Mouse (Mus musculus) embryonic fibroblast, embryonic 13.5 days (primary cell): ENCODE data around the gene Lce3a. TPM values are rescaled to one million over a fixed set of nuclear protein-coding genes. Genes with fewer than 3 reads are reported as not detected.

Experiments
- H3K27ac ChIP-seq: 2 replicates; pipeline ENCODE4 v1.5.1; 2012; ENCODE audit warnings: low read length, control low read depth, inconsistent platforms; ENCODE audit not compliant: insufficient read depth
- H3K4me1 ChIP-seq: 2 replicates; pipeline ENCODE4 v1.6.1; 2011; ENCODE audit warnings: low read length; ENCODE audit not compliant: control insufficient read depth, insufficient read depth
- H3K4me3 ChIP-seq: 2 replicates; pipeline ENCODE4 v1.5.1; 2011; ENCODE audit warnings: mild to moderate bottlenecking, control low read depth, low read length; ENCODE audit not compliant: insufficient read depth
- CTCF ChIP-seq: IDR thresholded peaks from 2 replicates; pipeline ENCODE4 v1.5.1; 2011; ENCODE audit warnings: mild to moderate bottlenecking, control low read depth, low read length, moderate library complexity, borderline replicate concordance; ENCODE audit not compliant: insufficient read depth
- POLR2A ChIP-seq: IDR thresholded peaks from 2 replicates; pipeline ENCODE4 v1.6.1; 2011; ENCODE audit warnings: low read depth, mild to moderate bottlenecking, control low read depth, low read length, moderate library complexity
- polyA plus RNA-seq: library from polyadenylated mRNA; stranded (reverse); fragments of >200 nt; gene quantifications from 2 replicates; pipeline ENCODE4 v1.2.4, GENCODE M21; 2011; ENCODE audit warnings: low read depth; ENCODE audit not compliant: missing spikeins, insufficient read length

Gene Lce3a
- polyA plus RNA-seq, 1 experiment, result not detected

GRCm38 (mm10) chr3:92894489-92894888 is 31.5 kb downstream of the Lce3a start:
- H3K4me1 ChIP-seq, result no peaks in the 10 kb centered on the region
- TF ChIP-seq CTCF, result no peak
- no peak for TF ChIP-seq POLR2A
- H3K27ac ChIP-seq, result no peak overlapping the region
- H3K4me3 ChIP-seq, result no peak overlapping the region

GRCm38 (mm10) chr3:92894063-92894462 is 32.0 kb downstream of the Lce3a start:
- no peak overlapping the region for H3K4me3 ChIP-seq
- no peaks in the 10 kb centered on the region for H3K4me1 ChIP-seq
- no peak for TF ChIP-seq POLR2A
- no peak for TF ChIP-seq CTCF

More at GRCm38 (mm10) chr3:92894063-92894462, 32.0 kb downstream of the Lce3a start:
- no peak overlapping the region for H3K27ac ChIP-seq

Other genes with a start within 250 kb of the Lce3a start
- not detected in 2 replicates for gene Lce1c, start 247.0 kb downstream of the Lce3a start, polyA plus RNA-seq
- gene Lce1d, start 239.0 kb downstream of the Lce3a start, polyA plus RNA-seq, result not detected in 2 replicates
- gene Lce1e, start 217.2 kb downstream of the Lce3a start, polyA plus RNA-seq, result not detected in 2 replicates
- not detected in 2 replicates for gene Lce1f, start 205.9 kb downstream of the Lce3a start, polyA plus RNA-seq
- not detected in 2 replicates for gene Gm38119, start 187.1 kb downstream of the Lce3a start, polyA plus RNA-seq
- gene Lce1g, start 173.9 kb downstream of the Lce3a start, polyA plus RNA-seq, result not detected in 2 replicates
- gene Lce1h, start 161.2 kb downstream of the Lce3a start, polyA plus RNA-seq, result not detected in 2 replicates
- not detected in 2 replicates for gene Lce1i, start 147.3 kb downstream of the Lce3a start, polyA plus RNA-seq
- not detected in 2 replicates for gene Lce1j, start 135.7 kb downstream of the Lce3a start, polyA plus RNA-seq
- not detected in 2 replicates for gene Lce1k, start 118.3 kb downstream of the Lce3a start, polyA plus RNA-seq
- not detected in 2 replicates for gene Kprp, start 99.0 kb downstream of the Lce3a start, polyA plus RNA-seq
- not detected in 2 replicates for gene Lce1l, start 74.9 kb downstream of the Lce3a start, polyA plus RNA-seq
- gene 2310050C09Rik, start 56.0 kb downstream of the Lce3a start, polyA plus RNA-seq, result not detected in 2 replicates
- gene Lce3b, start 6.7 kb upstream of the Lce3a start, polyA plus RNA-seq, result not detected in 2 replicates
- gene Lce3c, start 18.3 kb upstream of the Lce3a start, polyA plus RNA-seq, result not detected in 2 replicates
- not detected in 2 replicates for gene Lce3d, start 31.2 kb upstream of the Lce3a start, polyA plus RNA-seq
- gene Lce3e, start 40.8 kb upstream of the Lce3a start, polyA plus RNA-seq, result not detected in 2 replicates
- not detected in 2 replicates for gene Lce3f, start 66.0 kb upstream of the Lce3a start, polyA plus RNA-seq
- gene Crct1, start 89.5 kb upstream of the Lce3a start, polyA plus RNA-seq, result 0.74 and 1.4 TPM in 2 replicates
- not detected in 2 replicates for gene Lce1m, start 92.8 kb upstream of the Lce3a start, polyA plus RNA-seq
- gene Gm4858, start 142.6 kb upstream of the Lce3a start, polyA plus RNA-seq, result not detected in 2 replicates
- gene Crnn, start 218.6 kb upstream of the Lce3a start, polyA plus RNA-seq, result not detected in 2 replicates